Mouse (Mus musculus): Measurements from ENCODE around the gene Grhpr. TPM values are rescaled to one million over a fixed set of nuclear protein-coding genes. Genes with fewer than 3 reads are reported as not detected.

Gene Grhpr
- polyA plus RNA-seq, 1 experiment from 2014 or later = 29.7 TPM

GRCm38 (mm10) chr4:44953041-44953440, 28.2 kb upstream of the Grhpr start:
- Histone ChIP-seq H3K9ac (no peak overlapping the region), H3K4me3 (no peak overlapping the region), H3K4me1 (replicated peaks) (no peaks in the 10 kb centered on the region), H3K4me2 (no peak overlapping the region), H3K27ac (replicated peaks) (no peak overlapping the region), H3K36me3 (no peaks in the 10 kb centered on the region), H3K27me3 (no peaks in the 10 kb centered on the region), H3K9me3 (no peaks in the 10 kb centered on the region)
- ATAC-seq (ENCODE audit: low read depth) = no peak
- WGBS = 75% methylated on average over 9 of the region's 9 CpGs

- WGBS = 90% methylated on average over 9 of the region's 9 CpGs
Measured at GRCm38 (mm10) chr4:44958776-44959175, 22.4 kb upstream of the Grhpr start.

GRCm38 (mm10) chr4:44959220-44959619, 22.0 kb upstream of the Grhpr start:
- H3K27me3 ChIP-seq = no peaks in the 10 kb centered on the region
- WGBS = 90% methylated on average over 13 of the region's 13 CpGs
- H3K4me2 ChIP-seq = no peak overlapping the region
- no peaks in the 10 kb centered on the region for H3K36me3 ChIP-seq
- no peak for ATAC-seq (ENCODE audit: low read depth)
- H3K4me3 ChIP-seq = no peak overlapping the region
- H3K9ac ChIP-seq = no peak overlapping the region
- H3K4me1 ChIP-seq (replicated peaks) = no peaks in the 10 kb centered on the region
- no peak overlapping the region for H3K27ac ChIP-seq (replicated peaks)
- H3K9me3 ChIP-seq = no peaks in the 10 kb centered on the region

More at GRCm38 (mm10) chr4:44958776-44959175, 22.4 kb upstream of the Grhpr start:
- H3K36me3 ChIP-seq = no peaks in the 10 kb centered on the region
- no peak overlapping the region for H3K9ac ChIP-seq
- H3K9me3 ChIP-seq = no peaks in the 10 kb centered on the region
- no peak overlapping the region for H3K4me2 ChIP-seq
- H3K27ac ChIP-seq (replicated peaks) = no peak overlapping the region
- no peak for ATAC-seq (ENCODE audit: low read depth)
- H3K27me3 ChIP-seq = no peaks in the 10 kb centered on the region
- no peak overlapping the region for H3K4me3 ChIP-seq
- H3K4me1 ChIP-seq (replicated peaks) = no peaks in the 10 kb centered on the region

- WGBS = 79% methylated on average over 11 of the region's 11 CpGs
- no peak overlapping the region for H3K9ac ChIP-seq
- H3K4me1 ChIP-seq (replicated peaks) = no peaks in the 10 kb centered on the region
- no peak overlapping the region for H3K4me3 ChIP-seq
- ATAC-seq (ENCODE audit: low read depth) = no peak
- H3K4me2 ChIP-seq = no peak overlapping the region
- no peaks in the 10 kb centered on the region for H3K27me3 ChIP-seq
- no peaks in the 10 kb centered on the region for H3K9me3 ChIP-seq
- H3K27ac ChIP-seq (replicated peaks) = no peak overlapping the region
- no peaks in the 10 kb centered on the region for H3K36me3 ChIP-seq
Measured at GRCm38 (mm10) chr4:44963156-44963555, 18.0 kb upstream of the Grhpr start.

GRCm38 (mm10) chr4:44965175-44965574, 16.0 kb upstream of the Grhpr start:
- no peaks in the 10 kb centered on the region for H3K9me3 ChIP-seq
- no peak overlapping the region for H3K9ac ChIP-seq
- H3K4me1 ChIP-seq (replicated peaks) = no peaks in the 10 kb centered on the region; the same call in 1 of the 2 replicates
- H3K27ac ChIP-seq (replicated peaks) = no peak overlapping the region
- WGBS = 90% methylated on average over 2 of the region's 2 CpGs
- no peak overlapping the region for H3K4me2 ChIP-seq
- no peak for ATAC-seq (ENCODE audit: low read depth)
- no peaks in the 10 kb centered on the region for H3K27me3 ChIP-seq
- H3K4me3 ChIP-seq = no peak overlapping the region
- no peaks in the 10 kb centered on the region for H3K36me3 ChIP-seq

GRCm38 (mm10) chr4:44965736-44966135, 15.5 kb upstream of the Grhpr start:
- 85% methylated on average over 3 of the region's 3 CpGs for whole genome bisulfite sequencing
- Histone ChIP-seq H3K9me3 (no peaks in the 10 kb centered on the region), H3K27ac (replicated peaks) (no peak overlapping the region), H3K4me1 (replicated peaks) (no peaks in the 10 kb centered on the region; the same call in 1 of the 2 replicates), H3K4me2 (no peak overlapping the region), H3K4me3 (no peak overlapping the region), H3K9ac (no peak overlapping the region), H3K27me3 (no peaks in the 10 kb centered on the region), H3K36me3 (no peaks in the 10 kb centered on the region)
- ATAC-seq (ENCODE audit: low read depth) = no peak

GRCm38 (mm10) chr4:44967402-44967801, 13.8 kb upstream of the Grhpr start:
- Histone ChIP-seq H3K4me2 (no peak overlapping the region), H3K36me3 (no peaks in the 10 kb centered on the region), H3K4me3 (no peak overlapping the region), H3K27me3 (no peaks in the 10 kb centered on the region), H3K9me3 (no peaks in the 10 kb centered on the region), H3K4me1 (replicated peaks) (no peaks in the 10 kb centered on the region; the same call in 1 of the 2 replicates), H3K9ac (no peak overlapping the region), H3K27ac (replicated peaks) (no peak overlapping the region)
- 88% methylated on average over 8 of the region's 8 CpGs for WGBS
- no peak for ATAC-seq (ENCODE audit: low read depth)

- H3K9ac ChIP-seq = no peak overlapping the region
- H3K36me3 ChIP-seq = no peaks in the 10 kb centered on the region
- H3K9me3 ChIP-seq = no peaks in the 10 kb centered on the region
- WGBS = 90% methylated on average over 7 of the region's 7 CpGs
- no peak overlapping the region for H3K27ac ChIP-seq (replicated peaks)
- H3K4me1 ChIP-seq (replicated peaks) = peaks cover 8% of the 10 kb centered on the region
- ATAC-seq (ENCODE audit: low read depth) = no peak
- no peak overlapping the region for H3K4me3 ChIP-seq
- no peaks in the 10 kb centered on the region for H3K27me3 ChIP-seq
- H3K4me2 ChIP-seq = no peak overlapping the region
Measured at GRCm38 (mm10) chr4:44970056-44970455, 11.1 kb upstream of the Grhpr start.

GRCm38 (mm10) chr4:44970612-44971110, 10.5 kb upstream of the Grhpr start:
- 23% methylated on average over 10 of the region's 10 CpGs for WGBS
- H3K27ac ChIP-seq (replicated peaks) = no peak overlapping the region
- no peaks in the 10 kb centered on the region for H3K36me3 ChIP-seq
- no peak overlapping the region for H3K4me2 ChIP-seq
- no peaks in the 10 kb centered on the region for H3K9me3 ChIP-seq
- ATAC-seq (ENCODE audit: low read depth) = no peak
- no peaks in the 10 kb centered on the region for H3K27me3 ChIP-seq
- H3K4me3 ChIP-seq = no peak overlapping the region
- no peak overlapping the region for H3K9ac ChIP-seq
- peaks cover 8% of the 10 kb centered on the region for H3K4me1 ChIP-seq (replicated peaks)

- peaks cover 8% of the 10 kb centered on the region for H3K4me1 ChIP-seq (replicated peaks)
- H3K4me3 ChIP-seq = no peak overlapping the region
- WGBS = 16% methylated on average over 9 of the region's 9 CpGs
- no peaks in the 10 kb centered on the region for H3K27me3 ChIP-seq
- H3K27ac ChIP-seq (replicated peaks) = no peak overlapping the region
- H3K4me2 ChIP-seq = peak overlapping the region; percentile 40
- no peak overlapping the region for H3K9ac ChIP-seq
- no peak for ATAC-seq (ENCODE audit: low read depth)
- no peaks in the 10 kb centered on the region for H3K9me3 ChIP-seq
- no peaks in the 10 kb centered on the region for H3K36me3 ChIP-seq
Measured at GRCm38 (mm10) chr4:44973450-44973849, 7.7 kb upstream of the Grhpr start.

- Histone ChIP-seq H3K4me3 (no peak overlapping the region), H3K4me2 (peak overlapping the region; percentile 40)
Measured at GRCm38 (mm10) chr4:44973871-44974270, 7.3 kb upstream of the Grhpr start.

GRCm38 (mm10) chr4:44974331-44974730, 6.9 kb upstream of the Grhpr start:
- 80% methylated on average over 8 of the region's 8 CpGs for WGBS
- Histone ChIP-seq H3K36me3 (no peaks in the 10 kb centered on the region), H3K9me3 (no peaks in the 10 kb centered on the region)

More at GRCm38 (mm10) chr4:44973871-44974270, 7.3 kb upstream of the Grhpr start:
- Histone ChIP-seq H3K9me3 (no peaks in the 10 kb centered on the region), H3K27ac (replicated peaks) (no peak overlapping the region), H3K36me3 (no peaks in the 10 kb centered on the region), H3K27me3 (no peaks in the 10 kb centered on the region), H3K9ac (no peak overlapping the region), H3K4me1 (replicated peaks) (peaks cover 8% of the 10 kb centered on the region)
- ATAC-seq (ENCODE audit: low read depth) = no peak
- 62% methylated on average over 14 of the region's 14 CpGs for WGBS

GRCm38 (mm10) chr4:44976026-44976615, 5.1 kb upstream of the Grhpr start:
- no peak overlapping the region for H3K9ac ChIP-seq
- no peak overlapping the region for H3K4me3 ChIP-seq
- peaks cover 23% of the 10 kb centered on the region for H3K4me1 ChIP-seq (replicated peaks)
- H3K4me2 ChIP-seq = no peak overlapping the region
- WGBS = 79% methylated on average over 6 of the region's 6 CpGs
- H3K27ac ChIP-seq (replicated peaks) = no peak overlapping the region
- ATAC-seq (ENCODE audit: low read depth) = no peak
- no peaks in the 10 kb centered on the region for H3K9me3 ChIP-seq
- H3K36me3 ChIP-seq = no peaks in the 10 kb centered on the region
- no peaks in the 10 kb centered on the region for H3K27me3 ChIP-seq

More at GRCm38 (mm10) chr4:44974331-44974730, 6.9 kb upstream of the Grhpr start:
- H3K27me3 ChIP-seq = no peaks in the 10 kb centered on the region
- H3K27ac ChIP-seq (replicated peaks) = no peak overlapping the region
- no peak overlapping the region for H3K4me3 ChIP-seq
- H3K9ac ChIP-seq = no peak overlapping the region
- no peak for ATAC-seq (ENCODE audit: low read depth)
- no peak overlapping the region for H3K4me2 ChIP-seq
- H3K4me1 ChIP-seq (replicated peaks) = peaks cover 8% of the 10 kb centered on the region

Measured in neural tube, embryonic 13.5 days (tissue).